Mouse (Mus musculus): Measurements from ENCODE around the gene Fntb.
"Not testable (repeated sequence)": the region's sequence is repeated elsewhere in the genome, so short reads cannot be mapped to it uniquely, and the experiment has no call there.

The Fntb gene

DNA sequence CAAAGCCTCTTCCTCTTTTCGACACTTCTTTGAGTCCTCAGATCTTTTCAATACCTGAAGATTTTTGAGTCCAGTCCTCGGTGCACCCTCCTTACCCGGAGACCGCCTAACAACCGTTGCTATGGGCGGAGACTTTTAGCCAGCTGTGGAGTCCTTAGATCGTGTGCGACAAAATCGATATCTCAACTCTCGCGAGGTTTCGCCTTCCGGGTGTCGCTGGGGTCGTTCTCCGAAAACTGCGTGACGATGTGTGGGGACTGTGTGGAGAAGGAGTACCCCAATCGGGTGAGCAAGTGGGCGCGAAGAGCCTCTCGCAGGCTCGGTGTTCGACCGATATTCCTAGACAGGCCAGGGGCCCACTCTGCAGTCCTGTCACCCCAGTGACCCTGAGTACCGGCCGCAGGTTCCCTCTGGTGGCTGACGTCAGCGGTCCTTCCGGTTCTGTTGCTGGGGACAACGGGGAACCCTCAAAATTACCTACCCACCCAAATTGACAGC lies at the start of gene Fntb, which contains the start of gene Churc1:
TSS of gene Fntb (plus strand) at position 236 of the 498 bp plus-strand sequence.
TSS of gene Churc1 (plus strand) at position 185 of the 498 bp plus-strand sequence.
- DNase-seq (ENCODE audit: low read depth, low spot score) = peak; percentile 97

DNA sequence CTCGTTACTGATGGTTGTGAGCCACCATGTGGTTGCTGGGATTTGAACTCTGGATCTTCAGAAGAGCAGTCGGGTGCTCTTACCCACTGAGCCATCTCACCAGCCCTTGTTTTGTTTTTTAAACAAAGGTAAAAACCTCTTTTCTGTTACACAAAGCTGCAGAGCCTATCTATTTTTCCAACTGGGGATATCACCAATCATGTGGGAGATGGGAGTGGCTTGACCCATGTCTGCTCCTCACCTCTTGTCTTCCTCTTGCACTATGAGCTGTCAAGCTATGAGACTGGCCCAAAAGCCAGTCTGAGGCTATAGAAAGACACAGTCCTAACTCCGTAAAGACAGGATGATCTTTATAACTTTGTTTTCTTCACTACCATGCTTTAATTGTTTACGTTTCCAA lies 47.0 kb upstream of the Fntb start:
- DNase-seq (ENCODE audit: low read depth, low spot score) = no peak

DNA sequence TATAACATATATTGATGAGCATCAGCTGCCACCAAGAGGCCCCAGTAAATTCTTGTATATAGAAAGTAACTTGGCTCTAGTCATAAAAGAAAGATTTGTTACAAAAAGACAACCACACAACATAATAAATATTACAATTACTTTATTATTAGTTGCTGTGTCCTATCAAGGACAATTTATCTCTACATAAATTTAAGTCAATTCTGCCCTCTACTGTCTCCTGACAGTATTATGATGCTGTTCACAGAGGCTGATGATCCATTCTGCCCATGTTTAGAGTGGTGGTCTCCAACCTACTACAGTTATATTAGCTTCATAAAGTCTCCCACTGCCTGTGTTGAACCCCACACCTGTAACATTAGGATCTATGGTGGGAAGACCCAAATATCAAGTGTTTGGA lies 44.8 kb upstream of the Fntb start:
- peak; percentile 27 for DNase-seq (ENCODE audit: low read depth, low spot score)

DNA sequence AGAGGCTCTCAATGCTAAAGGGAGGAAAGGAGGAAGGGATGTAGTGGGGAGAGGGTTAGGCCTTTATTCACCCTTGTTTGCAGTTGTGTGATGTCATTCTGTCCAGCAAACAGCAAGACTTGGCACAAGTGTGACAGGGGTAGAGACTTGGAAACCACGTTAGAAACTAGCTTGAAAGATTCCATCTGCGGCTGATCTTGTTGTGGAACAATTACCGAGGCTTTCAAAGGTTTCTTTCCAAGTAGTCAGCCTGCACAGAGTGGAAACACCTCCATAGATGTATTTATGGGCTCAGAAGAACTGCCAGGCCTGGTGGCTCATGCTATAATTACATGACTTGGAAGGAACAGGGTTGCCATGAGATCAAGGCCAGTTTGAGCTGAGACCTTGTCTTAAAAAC lies 43.4 kb upstream of the Fntb start:
- peak; percentile 45 for DNase-seq (ENCODE audit: low read depth, low spot score)

DNA sequence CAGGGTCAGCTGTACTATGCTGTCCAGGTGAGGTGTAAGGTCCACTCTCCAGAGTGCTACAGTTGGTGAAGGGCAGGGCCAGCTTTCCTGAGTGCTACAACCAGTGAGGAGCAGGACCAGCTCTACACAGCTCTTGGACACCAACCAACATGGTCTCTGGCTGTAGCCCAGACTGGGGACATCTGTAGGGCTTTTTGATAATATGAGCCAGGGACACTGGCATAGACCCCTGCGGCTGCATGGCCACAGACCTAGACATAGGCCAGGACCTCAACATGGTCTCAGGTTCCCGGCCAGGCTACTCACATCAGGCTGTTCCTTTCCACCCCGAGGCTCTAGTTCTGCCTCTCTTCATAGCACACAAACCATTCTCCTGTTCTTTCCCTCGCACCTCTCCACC lies 37.4 kb upstream of the Fntb start:
- no peak for DNase-seq (ENCODE audit: low read depth, low spot score)

DNA sequence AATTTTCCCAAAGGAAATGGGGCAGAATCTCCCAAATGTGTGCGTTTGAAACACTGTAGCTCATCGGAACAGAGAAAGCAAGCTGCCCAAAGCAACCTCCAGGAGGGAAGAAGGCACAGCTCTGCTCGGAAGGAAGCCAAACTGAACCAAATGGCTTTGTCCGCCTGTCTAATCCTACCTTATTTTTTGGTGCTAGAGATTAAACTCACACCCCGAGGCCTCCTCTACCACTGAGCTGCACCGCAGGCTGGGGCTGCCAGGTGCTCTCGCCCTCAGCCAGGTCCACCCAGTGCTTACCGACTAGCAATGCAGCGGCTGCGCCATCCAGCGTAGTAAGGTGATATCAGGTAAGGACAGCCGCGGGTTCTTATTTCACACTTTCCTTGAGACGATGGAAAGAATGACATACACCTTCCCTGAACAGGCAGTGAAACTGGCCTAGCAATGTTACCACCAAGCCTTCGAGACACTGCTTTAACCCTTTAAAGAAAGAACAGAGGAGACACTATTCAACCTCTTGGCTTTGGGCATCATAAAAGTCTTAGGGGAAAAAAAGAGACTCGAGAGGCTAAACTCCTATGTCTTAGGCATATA lies 14.4 kb upstream of the Fntb start:
- DNase-seq (ENCODE audit: low read depth, low spot score) = peak; percentile 66

DNA sequence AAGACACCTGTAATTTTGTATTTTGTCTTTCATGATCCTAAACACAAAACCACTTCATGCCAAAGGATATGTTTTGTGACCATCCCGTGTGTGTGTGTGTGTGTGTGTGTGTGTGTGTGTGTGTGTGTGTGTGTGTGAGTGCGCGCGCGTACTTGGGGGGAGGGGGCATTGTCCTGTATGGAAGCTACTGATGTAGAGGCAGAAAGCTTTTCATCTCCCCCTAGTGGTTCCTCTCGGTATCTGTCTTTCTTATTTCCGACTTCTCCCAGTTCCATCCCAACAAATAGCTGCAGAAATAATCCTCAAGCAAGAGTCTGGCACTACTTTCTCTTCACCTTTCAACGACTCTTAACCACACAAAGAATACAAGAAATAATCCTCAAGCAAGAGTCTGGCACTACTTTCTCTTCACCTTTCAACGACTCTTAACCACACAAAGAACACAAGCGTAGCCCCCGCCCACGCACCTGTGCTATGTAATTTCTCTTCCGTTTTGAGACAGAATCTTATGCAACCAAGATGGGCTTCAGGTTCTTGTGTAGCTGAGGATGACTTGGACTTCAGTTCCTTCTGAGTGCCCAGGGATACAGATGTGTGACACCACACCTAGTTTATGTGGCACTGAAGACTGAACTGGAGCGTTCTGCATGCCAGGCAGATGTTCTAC lies 12.6 kb upstream of the Fntb start:
- peak; percentile 91 for DNase-seq (ENCODE audit: low read depth, low spot score)

DNA sequence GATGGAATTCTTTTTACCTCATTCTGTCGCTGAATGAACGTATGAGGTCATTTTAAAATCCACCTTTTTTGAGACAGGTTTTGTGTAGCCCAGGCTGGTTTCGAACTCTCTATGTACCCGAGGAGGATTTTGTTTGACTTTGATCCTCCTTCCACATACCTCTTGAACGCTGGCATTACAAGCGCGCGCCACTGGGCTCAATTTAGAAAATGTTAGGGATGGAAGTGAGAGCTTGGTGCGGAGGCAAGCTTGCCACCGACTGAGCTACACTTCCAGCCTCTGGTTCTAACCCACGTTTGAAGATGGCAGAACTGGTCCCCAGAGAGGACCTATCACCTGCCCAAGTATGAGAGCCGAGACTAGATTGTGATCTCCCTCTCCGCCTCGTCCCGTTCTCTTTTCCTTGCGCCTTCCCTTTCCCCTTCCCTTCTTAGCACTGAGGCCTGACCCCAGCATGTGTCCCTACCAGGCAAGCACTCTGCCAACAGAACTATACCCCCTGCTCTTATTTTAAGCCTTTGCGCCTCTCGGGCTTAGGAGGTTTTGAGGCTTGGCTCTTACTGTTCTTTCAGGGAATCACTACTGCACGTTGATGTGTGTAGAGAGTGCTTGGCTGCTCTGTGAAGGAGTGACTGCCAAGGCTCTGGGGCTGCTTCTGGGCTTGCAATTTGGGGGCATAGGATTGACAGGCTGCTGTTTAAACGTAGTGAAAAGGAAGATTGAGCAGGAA lies 677 bp downstream of the Fntb start:
- peak; percentile 17 for DNase-seq (ENCODE audit: low read depth, low spot score)

DNA sequence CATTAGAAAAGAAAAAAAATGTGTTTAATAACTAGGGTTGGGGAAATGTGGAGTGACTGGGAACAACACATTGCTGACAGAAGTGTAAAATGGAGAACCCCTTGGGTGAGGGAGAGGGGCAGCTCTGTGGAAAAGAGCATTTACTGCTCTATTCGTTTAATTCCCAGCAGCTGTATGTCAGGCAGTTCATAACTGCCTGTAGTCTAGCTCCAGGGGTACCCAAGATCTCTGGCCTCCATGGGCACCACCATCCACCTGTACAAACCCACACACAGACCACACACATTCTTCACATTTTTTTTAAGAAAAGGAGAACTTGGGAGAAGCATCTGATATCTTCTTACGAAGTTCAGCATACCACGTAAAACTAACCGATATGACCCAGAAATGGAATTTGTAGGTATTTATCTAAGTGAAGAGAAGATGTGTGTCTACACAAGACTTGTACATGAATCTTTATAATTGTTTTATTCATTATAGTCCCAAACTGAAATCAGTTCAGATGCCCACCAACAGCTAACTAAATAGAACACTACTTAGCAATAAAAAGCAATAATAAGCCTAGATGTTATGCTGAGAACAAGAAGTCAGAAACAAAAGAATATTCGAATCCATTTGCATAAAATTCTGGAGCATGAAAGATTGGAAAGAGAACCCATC lies 5.6 kb downstream of the Fntb start:
- DNase-seq (ENCODE audit: low read depth, low spot score) = no peak

DNA sequence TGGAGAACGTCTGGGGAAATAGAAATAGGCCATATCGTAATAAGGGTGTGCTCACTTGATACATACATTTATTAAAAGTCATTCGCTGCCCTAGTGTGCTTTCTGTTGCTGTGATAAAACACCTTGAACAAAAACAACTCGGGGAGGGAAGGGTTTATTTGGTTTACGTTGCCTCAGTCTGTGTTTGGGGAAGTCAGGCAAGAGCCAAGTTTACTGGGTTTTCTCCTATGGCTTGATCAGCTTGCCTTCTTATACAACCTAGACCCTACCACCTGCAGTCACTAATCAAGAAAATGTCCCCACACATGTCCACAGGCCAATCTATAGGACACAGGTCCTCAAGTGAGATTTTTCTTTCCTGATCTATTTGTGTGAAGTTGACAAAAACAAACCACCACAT lies 6.2 kb downstream of the Fntb start:
- no peak for DNase-seq (ENCODE audit: low read depth, low spot score)

DNA sequence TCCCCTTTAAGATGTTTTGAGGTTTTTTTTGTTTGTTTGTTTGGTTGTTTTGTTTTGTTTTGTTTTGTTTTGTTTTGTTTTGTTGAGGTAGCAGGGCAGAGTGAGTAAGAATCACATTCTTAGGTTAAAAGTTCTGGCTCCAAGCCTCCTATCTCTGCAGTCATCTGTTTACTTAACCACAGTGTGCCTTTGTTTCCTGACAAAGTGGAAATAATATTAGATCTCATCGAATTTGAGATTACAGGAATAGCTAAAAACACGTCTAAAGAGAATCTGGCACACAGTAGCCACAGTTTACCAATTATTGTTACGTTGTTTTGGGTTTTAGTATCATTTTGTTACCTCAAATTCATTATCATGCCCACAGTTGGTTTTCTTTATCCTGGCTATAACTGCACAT lies 9.3 kb downstream of the Fntb start:
- DNase-seq (ENCODE audit: low read depth, low spot score) = no peak

DNA sequence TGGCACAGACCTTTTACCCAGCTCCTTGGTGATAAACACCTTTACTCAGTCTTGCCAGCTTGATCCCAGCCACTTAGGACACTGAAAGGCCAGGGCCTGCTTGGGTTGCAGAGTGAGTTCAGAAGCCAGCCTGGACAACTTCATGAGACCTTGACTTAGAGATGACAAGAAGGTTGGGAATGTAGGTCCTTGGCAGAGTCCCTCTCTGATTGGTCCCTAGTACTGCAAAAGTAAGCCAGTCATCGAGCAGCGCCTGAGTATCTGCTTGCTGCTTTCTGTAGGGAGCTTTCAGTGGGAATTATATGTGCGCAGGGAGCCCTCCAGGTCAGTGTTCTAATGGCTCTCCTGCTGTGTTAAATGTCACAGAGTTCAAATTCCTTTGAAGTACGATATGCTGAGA lies 9.7 kb downstream of the Fntb start:
- DNase-seq (ENCODE audit: low read depth, low spot score) = no peak

DNA sequence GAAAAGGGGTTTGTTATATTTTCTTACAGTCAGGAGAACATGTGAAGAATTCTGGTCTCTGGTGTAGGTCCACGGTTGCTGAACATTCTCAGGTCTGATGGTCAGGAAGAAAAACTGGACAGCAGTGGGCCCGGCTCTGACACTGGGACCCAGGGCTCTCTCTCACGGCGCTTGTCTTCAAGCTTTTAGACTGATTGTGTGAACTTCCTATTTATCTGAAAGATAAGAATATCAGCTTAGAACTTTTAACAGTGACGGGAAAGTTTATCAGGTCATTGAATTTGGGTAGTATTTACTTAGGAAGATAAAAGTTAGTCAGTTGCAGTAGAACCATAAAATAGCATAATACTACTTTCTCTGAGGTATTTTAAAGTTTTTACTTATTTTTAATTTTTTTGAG lies 11.5 kb downstream of the Fntb start:
- DNase-seq (ENCODE audit: low read depth, low spot score) = no peak

DNA sequence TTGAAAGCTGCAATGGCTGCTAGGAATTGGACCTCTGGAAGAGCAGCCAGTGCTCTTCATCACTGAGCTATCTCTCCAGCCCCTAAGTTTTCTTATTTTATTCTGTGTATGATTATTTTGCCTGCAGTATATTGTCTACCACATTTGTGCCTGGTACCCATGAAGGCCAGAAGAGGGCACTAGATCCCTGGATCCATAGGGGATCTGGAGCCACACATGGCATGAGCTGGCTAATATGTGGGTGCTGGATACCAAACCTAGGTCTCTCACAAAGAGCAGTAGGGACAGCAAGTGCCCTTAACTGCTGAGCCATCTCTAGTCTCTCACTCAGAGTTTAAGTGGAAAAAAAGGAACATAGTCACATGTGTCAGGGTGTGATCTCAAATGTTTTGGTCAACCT lies 12.5 kb downstream of the Fntb start:
- DNase-seq (ENCODE audit: low read depth, low spot score) = no peak

DNA sequence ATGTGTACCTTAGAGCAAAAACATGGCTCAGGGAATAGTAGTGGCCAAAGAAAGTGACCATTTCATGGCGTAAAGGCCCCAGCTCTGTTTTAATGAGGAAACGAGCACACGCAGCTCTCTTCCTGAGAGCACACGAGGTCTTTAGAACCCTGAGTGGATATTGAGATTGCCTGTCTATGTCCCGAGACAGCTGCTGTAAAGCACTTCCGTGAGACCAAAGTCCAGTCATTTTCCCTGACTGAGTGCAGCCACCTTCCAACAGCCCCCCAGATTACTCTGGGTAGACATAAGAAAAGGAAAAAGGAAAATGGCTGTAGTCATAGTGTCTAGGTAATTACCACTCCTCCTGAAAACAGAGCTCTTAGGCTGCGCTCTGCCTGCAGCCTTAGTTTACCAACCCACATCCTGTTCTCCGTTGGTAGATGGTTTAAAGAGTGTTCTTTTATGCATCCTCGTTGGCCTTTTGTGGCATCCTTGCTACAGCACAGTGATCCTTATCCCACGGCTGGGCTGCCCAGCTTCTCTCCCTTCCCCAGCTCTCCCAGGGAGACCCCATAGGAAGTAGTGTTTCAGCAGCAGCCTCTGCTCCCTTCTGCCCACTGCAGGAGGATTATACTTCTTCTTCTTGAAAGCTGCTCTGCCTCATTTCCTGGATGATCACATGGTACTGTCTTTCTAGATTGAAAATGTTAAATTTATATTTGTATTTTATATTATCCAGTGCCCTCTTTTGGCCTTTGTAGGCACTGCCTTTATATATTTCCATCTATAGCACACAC lies 13.1 kb downstream of the Fntb start:
- no peak for DNase-seq (ENCODE audit: low read depth, low spot score)

DNA sequence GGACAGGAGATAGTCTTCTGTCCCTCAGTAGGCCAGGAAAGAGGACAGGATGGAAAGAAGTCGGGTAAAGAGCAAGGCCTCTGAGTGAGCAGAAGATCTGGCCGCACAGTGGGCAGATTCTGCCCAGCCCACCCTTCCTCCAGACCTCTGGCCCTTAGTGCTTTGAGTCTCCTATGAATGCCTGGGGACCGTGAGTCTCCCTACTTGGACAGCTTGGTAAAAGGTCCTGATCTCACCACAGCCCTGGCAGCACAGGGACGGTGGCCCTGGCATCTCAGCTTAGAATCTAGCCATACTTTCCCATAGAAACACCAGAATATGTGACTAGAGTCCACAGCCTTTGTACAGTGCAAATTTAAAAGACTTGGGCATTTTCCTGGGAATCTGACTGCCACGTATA lies 14.6 kb downstream of the Fntb start:
- no peak for DNase-seq (ENCODE audit: low read depth, low spot score)

DNA sequence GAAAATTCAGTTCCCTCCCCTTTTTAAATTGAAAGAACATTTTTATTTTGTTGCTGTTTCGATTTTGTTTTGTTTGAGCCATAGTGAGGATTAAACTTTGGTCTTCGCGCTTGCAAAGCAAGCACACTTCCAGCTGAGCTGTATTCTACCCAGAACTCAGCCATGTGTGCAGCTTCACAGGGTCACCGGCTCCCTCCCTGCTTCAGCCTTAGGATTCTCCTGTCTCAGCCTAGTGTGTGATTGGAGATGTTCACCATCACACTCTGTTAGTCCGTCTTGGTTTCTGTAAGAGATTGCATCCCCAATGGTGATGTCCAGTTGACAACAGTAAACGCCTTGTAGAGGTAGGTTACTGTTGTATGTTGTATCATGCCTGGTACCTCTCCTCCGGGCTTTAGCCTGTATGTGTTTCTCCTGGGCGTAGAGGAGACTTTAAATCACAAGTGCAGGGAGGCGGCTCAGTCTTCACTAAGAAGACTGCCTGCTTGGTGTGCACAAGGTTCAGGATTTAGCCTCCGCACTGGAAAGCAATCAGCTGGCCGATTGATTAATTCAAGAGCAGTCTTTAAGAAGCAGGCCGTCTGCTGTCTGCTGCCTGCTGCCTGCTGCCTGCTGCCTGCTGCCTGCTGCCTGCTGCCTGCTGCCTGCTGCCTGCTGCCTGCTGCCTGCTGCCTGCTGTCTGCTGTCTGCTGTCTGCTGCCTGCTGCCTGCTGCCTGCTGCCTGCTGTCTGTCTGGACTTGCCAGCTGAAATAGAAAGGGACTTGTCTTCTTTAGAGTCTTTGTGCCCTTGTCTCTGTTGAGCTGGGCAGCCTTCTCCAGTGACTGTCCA lies 15.5 kb downstream of the Fntb start:
- no peak for DNase-seq (ENCODE audit: low read depth, low spot score)

DNA sequence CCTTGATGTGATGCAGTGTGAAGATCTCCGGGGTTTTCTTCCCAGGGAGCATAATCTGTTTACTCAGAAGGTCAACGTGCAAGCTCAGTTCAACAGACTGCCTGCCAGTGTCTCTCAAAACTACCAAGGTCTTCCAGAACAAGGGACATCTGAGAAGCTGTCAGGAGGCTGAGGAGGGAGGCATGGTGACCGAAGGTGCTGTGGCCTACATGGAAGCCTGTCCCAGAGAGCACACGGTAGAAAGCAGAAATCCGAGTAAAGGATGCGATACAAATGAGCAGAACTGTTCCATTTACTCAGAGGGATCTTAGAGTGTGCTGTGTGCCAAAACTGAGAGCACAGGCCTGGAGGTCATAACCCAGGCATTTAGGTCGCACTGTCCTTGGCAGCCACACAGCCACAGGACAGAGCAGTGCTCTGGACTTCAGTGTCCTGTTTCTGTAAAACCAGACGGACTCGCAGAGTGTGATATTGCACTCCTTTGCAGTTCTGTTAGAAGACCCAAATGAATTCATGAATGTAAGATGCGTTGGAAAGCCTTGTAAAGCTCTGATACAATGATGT lies 18.7 kb downstream of the Fntb start:
- no peak for DNase-seq (ENCODE audit: low read depth, low spot score)

DNA sequence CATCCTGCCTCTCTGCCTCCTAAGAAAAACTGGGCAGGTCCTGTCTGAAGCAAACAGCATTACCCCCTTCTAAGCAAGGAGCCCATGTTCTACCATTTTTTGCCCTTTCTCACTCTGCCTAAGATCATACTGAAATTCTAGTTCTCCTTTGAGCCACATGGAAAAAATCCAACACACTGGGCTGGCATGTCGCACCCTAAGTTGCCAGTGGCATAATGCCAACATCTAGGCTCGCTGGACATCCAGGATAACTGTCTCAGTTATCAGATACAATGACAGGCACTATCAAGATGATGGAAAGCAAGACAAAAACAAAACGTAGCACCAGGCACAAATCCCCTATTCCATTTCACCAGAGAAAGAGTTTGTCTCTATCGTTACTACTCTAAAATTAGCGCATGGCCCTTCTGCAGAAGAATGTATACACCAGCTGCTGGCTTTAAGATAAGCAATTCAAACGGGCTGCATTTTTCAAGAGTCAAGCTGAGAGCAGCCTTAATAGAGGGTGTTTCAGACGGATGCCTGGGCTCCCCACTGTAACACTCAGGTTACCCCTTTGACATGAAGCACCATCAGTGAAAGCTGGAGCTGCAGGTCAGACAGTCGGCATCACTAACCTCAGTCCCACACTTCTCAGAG lies 25.2 kb downstream of the Fntb start:
- DNase-seq (ENCODE audit: low read depth, low spot score) = no peak

DNA sequence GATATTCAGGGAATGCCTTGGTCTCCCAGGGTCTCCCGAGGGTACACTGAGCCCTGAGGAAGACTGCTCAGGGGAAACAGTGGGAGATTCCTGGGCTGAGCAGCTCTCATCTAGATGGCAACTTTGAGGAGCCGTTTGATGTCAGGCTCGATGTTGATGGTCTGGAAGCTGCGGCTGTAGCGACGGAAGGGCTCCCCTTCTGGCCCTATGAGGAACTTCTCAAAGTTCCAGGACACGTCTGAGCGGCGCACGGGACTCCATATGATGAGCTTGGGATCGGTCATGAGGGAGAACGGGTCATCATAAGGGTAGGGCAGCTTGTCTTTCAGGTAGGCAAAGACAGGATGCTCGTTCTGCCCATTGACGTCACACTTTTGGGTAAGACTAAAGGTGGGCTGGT lies 27.2 kb downstream of the Fntb start:
- not testable (repeated sequence) for DNase-seq (ENCODE audit: low read depth, low spot score)
